Mouse (Mus musculus): ENCODE data around the gene Mpped1. TPM values are rescaled to one million over a fixed set of nuclear protein-coding genes. Genes with fewer than 3 reads are reported as not detected.

Mpped1 gene
- polyA plus RNA-seq, 1 experiment from 2014 or later, result 0.50 TPM

DNA sequence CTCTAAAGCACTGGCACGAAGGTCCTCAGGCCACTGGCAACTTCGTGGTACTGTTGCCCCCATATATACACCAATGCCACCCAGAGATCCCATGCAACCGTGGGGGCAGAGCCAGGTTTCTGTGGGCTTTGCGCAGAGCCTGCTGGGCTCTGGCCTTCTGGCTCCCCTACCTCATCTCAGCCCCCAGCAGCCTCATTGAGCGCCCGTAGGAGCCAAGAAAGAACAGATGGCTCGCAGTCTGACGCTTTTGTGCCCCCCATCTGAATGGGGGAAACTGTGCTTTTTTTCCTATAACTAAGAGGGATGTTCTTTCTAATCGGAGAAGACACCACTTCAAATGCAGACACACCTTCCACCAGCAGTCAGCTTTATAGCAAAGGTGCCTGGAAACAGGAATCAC lies 105.0 kb downstream of the Mpped1 start:
- Histone ChIP-seq H3K4me3 (ENCODE audit: low read length) (no peak overlapping the region), H3K9me3 (ENCODE audit: control insufficient read depth, low read length) (no peaks in the 10 kb centered on the region), H3K27ac (ENCODE audit: low read depth, low read length) (no peak overlapping the region), H3K4me2 (replicated peaks; ENCODE audit: low read depth, low read length) (no peak overlapping the region), H3K4me1 (ENCODE audit: control insufficient read depth, insufficient read depth, low read length) (no peaks in the 10 kb centered on the region), H3K9ac (ENCODE audit: low read depth, low read length) (no peak overlapping the region), H3K27me3 (ENCODE audit: control insufficient read depth, insufficient read depth, low read length) (no peaks in the 10 kb centered on the region), H3K36me3 (ENCODE audit: control insufficient read depth, insufficient read depth, low read length) (no peaks in the 10 kb centered on the region)
- ATAC-seq (ENCODE audit: low FRiP score, low TSS enrichment), result no peak
- WGBS, result 90% methylated on average over 9 of the region's 9 CpGs

DNA sequence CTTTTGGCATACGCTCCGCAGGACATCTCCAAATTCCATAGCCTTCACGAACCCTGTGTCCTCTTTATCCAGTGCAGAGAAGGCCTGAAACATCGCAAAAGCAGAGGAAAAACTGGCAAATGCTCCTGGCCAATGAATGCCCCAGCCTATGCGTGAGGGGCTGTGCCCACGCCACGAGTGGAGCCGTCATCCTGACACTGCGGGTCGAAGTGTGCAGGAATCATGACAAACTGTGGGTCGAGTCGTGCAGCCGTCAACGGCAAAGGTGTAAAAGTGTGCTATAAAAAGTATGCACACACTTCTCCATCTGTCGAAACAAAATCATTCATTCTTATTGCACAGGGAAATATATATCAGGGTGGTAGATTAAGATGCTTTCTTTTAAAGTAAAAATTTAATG lies 113.6 kb downstream of the Mpped1 start:
- H3K27me3 ChIP-seq (ENCODE audit: control insufficient read depth, insufficient read depth, low read length), result no peaks in the 10 kb centered on the region
- no peak overlapping the region for H3K27ac ChIP-seq (ENCODE audit: low read depth, low read length)

DNA sequence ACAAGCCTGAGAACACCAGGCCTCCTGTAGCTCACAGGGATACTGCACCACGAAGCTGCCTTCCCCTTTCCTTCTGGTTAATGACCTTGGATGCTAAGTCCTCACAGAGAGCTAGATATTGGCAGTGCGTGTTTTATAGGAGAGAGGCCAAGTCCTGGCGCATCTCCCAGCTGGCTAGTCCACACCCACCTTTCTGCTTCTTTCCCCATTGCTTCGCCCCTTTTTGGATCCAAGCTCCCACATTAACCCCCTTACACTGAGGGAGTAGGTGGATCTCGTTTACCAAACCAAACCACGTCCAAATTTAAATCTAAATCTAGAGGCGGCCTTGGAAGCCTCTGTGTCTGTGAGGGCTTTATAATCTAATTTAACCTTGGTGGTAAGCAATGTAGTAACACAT lies 115.0 kb downstream of the Mpped1 start:
- no peak overlapping the region for H3K27ac ChIP-seq (ENCODE audit: low read depth, low read length)
- ATAC-seq (ENCODE audit: low FRiP score, low TSS enrichment), result no peak
- no peak overlapping the region for H3K4me2 ChIP-seq (replicated peaks; ENCODE audit: low read depth, low read length)
- no peak overlapping the region for H3K4me3 ChIP-seq (ENCODE audit: low read length)
- no peaks in the 10 kb centered on the region for H3K9me3 ChIP-seq (ENCODE audit: control insufficient read depth, low read length)
- H3K9ac ChIP-seq (ENCODE audit: low read depth, low read length), result no peak overlapping the region
- 81% methylated on average over 7 of the region's 7 CpGs for WGBS
- H3K4me1 ChIP-seq (ENCODE audit: control insufficient read depth, insufficient read depth, low read length), result no peaks in the 10 kb centered on the region
- H3K36me3 ChIP-seq (ENCODE audit: control insufficient read depth, insufficient read depth, low read length), result no peaks in the 10 kb centered on the region
- no peaks in the 10 kb centered on the region for H3K27me3 ChIP-seq (ENCODE audit: control insufficient read depth, insufficient read depth, low read length)

More for the DNA sequence above, 113.6 kb downstream of the Mpped1 start:
- no peaks in the 10 kb centered on the region for H3K9me3 ChIP-seq (ENCODE audit: control insufficient read depth, low read length)
- ATAC-seq (ENCODE audit: low FRiP score, low TSS enrichment), result no peak
- no peak overlapping the region for H3K9ac ChIP-seq (ENCODE audit: low read depth, low read length)
- no peak overlapping the region for H3K4me3 ChIP-seq (ENCODE audit: low read length)
- H3K4me2 ChIP-seq (replicated peaks; ENCODE audit: low read depth, low read length), result no peak overlapping the region
- WGBS, result 79% methylated on average over 15 of the region's 15 CpGs
- H3K36me3 ChIP-seq (ENCODE audit: control insufficient read depth, insufficient read depth, low read length), result no peaks in the 10 kb centered on the region
- H3K4me1 ChIP-seq (ENCODE audit: control insufficient read depth, insufficient read depth, low read length), result no peaks in the 10 kb centered on the region

DNA sequence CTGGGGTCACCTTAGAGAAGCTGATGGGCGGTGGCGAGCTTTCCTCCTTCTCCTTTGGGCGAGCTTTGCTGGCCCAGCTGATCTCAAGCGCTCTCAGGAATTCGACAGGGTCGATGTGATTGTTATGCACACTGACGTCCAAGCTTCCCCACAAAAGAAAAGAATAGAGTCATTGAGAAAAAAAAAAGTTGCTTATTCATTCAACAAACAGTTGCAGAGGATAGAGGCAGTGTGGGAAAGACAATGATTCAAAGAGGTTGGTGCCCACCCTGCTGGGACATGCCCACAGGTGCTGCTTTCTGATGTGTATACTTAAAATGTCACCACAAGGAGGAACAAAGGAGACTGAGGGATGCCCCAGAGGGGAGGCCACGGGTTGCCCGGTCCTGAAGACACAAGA lies 116.7 kb downstream of the Mpped1 start:
- Histone ChIP-seq H3K4me3 (ENCODE audit: low read length) (no peak overlapping the region), H3K27ac (ENCODE audit: low read depth, low read length) (no peak overlapping the region), H3K4me2 (replicated peaks; ENCODE audit: low read depth, low read length) (no peak overlapping the region), H3K36me3 (ENCODE audit: control insufficient read depth, insufficient read depth, low read length) (no peaks in the 10 kb centered on the region), H3K4me1 (ENCODE audit: control insufficient read depth, insufficient read depth, low read length) (no peaks in the 10 kb centered on the region), H3K9me3 (ENCODE audit: control insufficient read depth, low read length) (no peaks in the 10 kb centered on the region), H3K27me3 (ENCODE audit: control insufficient read depth, insufficient read depth, low read length) (no peaks in the 10 kb centered on the region), H3K9ac (ENCODE audit: low read depth, low read length) (no peak overlapping the region)
- 45% methylated on average over 9 of the region's 9 CpGs for WGBS
- ATAC-seq (ENCODE audit: low FRiP score, low TSS enrichment), result no peak

DNA sequence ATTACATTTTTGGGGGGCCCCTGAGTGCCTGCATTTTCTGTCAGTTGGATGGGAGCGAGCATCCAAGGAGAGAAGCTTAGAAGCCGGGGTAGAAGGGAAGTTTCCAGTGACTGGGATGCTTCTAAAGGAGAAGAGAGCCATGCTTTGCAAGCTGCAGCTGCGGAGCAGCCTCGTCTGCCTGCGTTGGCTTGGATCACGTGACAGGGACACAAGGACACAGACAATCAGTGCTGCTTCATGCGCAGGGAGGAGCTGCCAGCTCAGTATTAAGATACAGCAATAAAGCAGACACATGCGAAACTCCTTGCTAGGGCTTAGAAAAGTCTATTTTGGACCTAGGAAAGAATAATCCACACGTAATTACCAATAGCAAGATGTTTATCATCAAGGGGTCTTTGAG lies 118.0 kb downstream of the Mpped1 start:
- Histone ChIP-seq H3K4me3 (ENCODE audit: low read length) (no peak overlapping the region), H3K4me2 (replicated peaks; ENCODE audit: low read depth, low read length) (no peak overlapping the region), H3K4me1 (ENCODE audit: control insufficient read depth, insufficient read depth, low read length) (no peaks in the 10 kb centered on the region), H3K9me3 (ENCODE audit: control insufficient read depth, low read length) (no peaks in the 10 kb centered on the region), H3K9ac (ENCODE audit: low read depth, low read length) (no peak overlapping the region), H3K36me3 (ENCODE audit: control insufficient read depth, insufficient read depth, low read length) (no peaks in the 10 kb centered on the region), H3K27ac (ENCODE audit: low read depth, low read length) (no peak overlapping the region), H3K27me3 (ENCODE audit: control insufficient read depth, insufficient read depth, low read length) (no peaks in the 10 kb centered on the region; the same call in 1 of the 2 replicates)
- ATAC-seq (ENCODE audit: low FRiP score, low TSS enrichment), result no peak
- WGBS, result 73% methylated on average over 9 of the region's 9 CpGs

DNA sequence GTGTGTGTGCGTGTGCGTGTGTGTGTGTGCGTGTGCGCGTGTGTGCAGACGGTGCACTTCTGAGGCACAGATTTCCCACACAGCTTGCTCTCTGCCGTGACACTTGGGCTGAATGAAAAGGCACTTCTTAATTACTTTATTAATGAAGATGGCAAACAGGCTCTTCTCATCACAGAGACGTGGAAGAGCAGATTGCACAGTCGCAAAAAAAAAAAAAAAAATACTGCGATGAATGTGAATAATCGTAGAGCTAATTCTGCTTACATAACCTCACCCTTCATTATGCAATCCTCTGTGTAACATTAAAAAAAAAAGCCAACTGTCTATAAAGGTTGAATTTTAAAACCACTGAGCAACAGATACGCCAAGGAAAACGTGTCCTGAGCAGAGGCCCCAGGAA lies 127.2 kb downstream of the Mpped1 start:
- ATAC-seq (ENCODE audit: low FRiP score, low TSS enrichment), result no peak
- Histone ChIP-seq H3K4me1 (ENCODE audit: control insufficient read depth, insufficient read depth, low read length) (no peaks in the 10 kb centered on the region), H3K9ac (ENCODE audit: low read depth, low read length) (no peak overlapping the region), H3K36me3 (ENCODE audit: control insufficient read depth, insufficient read depth, low read length) (no peaks in the 10 kb centered on the region), H3K27me3 (ENCODE audit: control insufficient read depth, insufficient read depth, low read length) (no peaks in the 10 kb centered on the region; the same call in 1 of the 2 replicates), H3K4me2 (replicated peaks; ENCODE audit: low read depth, low read length) (no peak overlapping the region), H3K9me3 (ENCODE audit: control insufficient read depth, low read length) (no peaks in the 10 kb centered on the region), H3K27ac (ENCODE audit: low read depth, low read length) (no peak overlapping the region), H3K4me3 (ENCODE audit: low read length) (no peak overlapping the region)
- WGBS, result 90% methylated on average over 13 of the region's 13 CpGs

Other genes starting within 250 kb of the Mpped1 start
- gene Tspo, start 215.9 kb upstream of the Mpped1 start, polyA plus RNA-seq (2014; fragmentation: Nextera tagmentation; extraction: Ambion mirVana), result 57.8 and 60.7 TPM in 2 replicates
- 29.3 and 43.7 TPM in 2 replicates for gene Mcat, start 215.7 kb upstream of the Mpped1 start, polyA plus RNA-seq (2014; fragmentation: Nextera tagmentation; extraction: Ambion mirVana)
- gene Ttll12, start 184.3 kb upstream of the Mpped1 start, polyA plus RNA-seq (2014; fragmentation: Nextera tagmentation; extraction: Ambion mirVana), result 34.6 and 42.3 TPM in 2 replicates
- 4.7 and 7.4 TPM in 2 replicates for gene Scube1, start 54.4 kb upstream of the Mpped1 start, polyA plus RNA-seq (2014; fragmentation: Nextera tagmentation; extraction: Ambion mirVana)

Data from kidney, embryonic 14.5 days (tissue).